Mouse (Mus musculus) E14TG2a.4 (cell line): ENCODE data around the gene Lamc1.

Experiments used
- CTCF ChIP-seq: conservative IDR thresholded peaks from 2 replicates; pipeline ENCODE4 v1.5.1; 2014; ENCODE audit warnings: low read length
- NANOG ChIP-seq: IDR thresholded peaks from 2 replicates; pipeline ENCODE4 v1.6.1; 2014; ENCODE audit warnings: borderline replicate concordance, low read length, mixed read lengths
- POU5F1 ChIP-seq: IDR thresholded peaks from 2 replicates; pipeline ENCODE4 v1.6.1; 2014; ENCODE audit warnings: low read length, borderline replicate concordance

GRCm38 (mm10) chr1:153331796-153332443 is 666 bp downstream of the Lamc1 start:
- TF ChIP-seq CTCF (peak; percentile 11; the same call in 1 of the 2 replicates), POU5F1 (no peak), NANOG (no peak)
